Mouse (Mus musculus): ENCODE results near the gene Mif4gd. TPM values are rescaled to one million over a fixed set of nuclear protein-coding genes. Genes with fewer than 3 reads are reported as not detected.

Gene Mif4gd
- polyA plus RNA-seq, 1 experiment, result 3.6 TPM

DNA sequence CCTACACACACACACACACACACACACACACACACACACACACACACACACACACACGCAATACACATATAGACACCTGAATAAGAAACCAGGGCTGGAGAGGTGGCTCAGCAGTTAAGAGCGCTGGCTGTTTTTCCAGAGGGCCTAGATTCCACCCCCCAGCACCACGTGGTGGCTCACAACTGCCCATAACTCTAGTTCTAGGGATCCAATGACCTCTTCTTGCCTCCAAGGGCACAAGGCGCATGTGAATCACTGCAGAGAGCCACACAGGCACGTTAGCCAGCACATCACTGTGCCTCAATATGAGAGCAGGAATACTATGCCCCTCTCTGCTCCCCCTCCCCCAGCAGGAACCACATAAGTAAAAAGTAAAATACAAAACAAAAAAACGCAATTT, 4.1 kb upstream of the Mif4gd start:
- Histone ChIP-seq H3K36me3 (ENCODE audit: control insufficient read depth) (peaks cover 61% of the 10 kb centered on the region), H3K27me3 (ENCODE audit: control insufficient read depth) (no peaks in the 10 kb centered on the region), H3K9me3 (ENCODE audit: control insufficient read depth, low read length) (no peaks in the 10 kb centered on the region), H3K4me3 (replicated peaks) (no peak overlapping the region), H3K4me1 (ENCODE audit: control insufficient read depth) (peaks cover 33% of the 10 kb centered on the region)
- TF ChIP-seq TAL1 (IDR thresholded peaks at IDR 0.05; ENCODE audit: low read length) (no peak), GATA1 (IDR thresholded peaks at IDR 0.05; ENCODE audit: low read length) (no peak)

DNA sequence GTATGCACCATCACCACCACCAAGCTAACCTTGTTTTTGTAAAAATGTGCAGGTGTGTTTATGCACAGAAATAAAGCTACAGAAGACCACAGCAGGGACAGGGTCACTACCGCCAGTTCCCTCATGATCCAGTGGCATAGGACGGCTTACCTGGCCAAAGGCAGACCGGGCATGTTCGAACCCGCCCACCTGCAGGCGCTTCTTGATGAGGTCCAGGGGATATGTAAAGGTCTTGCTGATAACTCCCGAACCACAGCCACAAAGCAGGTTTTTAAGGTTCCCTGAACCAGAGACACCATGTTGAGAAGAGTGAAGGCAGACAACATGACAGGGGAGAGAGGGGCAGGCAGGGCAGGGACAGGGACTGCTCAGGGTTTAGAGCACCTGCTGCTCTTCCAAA, 3.6 kb upstream of the Mif4gd start:
- H3K4me1 ChIP-seq (ENCODE audit: control insufficient read depth), result peaks cover 38% of the 10 kb centered on the region
- H3K27me3 ChIP-seq (ENCODE audit: control insufficient read depth), result no peaks in the 10 kb centered on the region
- peaks cover 63% of the 10 kb centered on the region for H3K36me3 ChIP-seq (ENCODE audit: control insufficient read depth)
- no peak overlapping the region for H3K4me3 ChIP-seq (replicated peaks)
- H3K9me3 ChIP-seq (ENCODE audit: control insufficient read depth, low read length), result no peaks in the 10 kb centered on the region
- no peak for TF ChIP-seq GATA1 (IDR thresholded peaks at IDR 0.05; ENCODE audit: low read length)
- TF ChIP-seq TAL1 (IDR thresholded peaks at IDR 0.05; ENCODE audit: low read length), result no peak

DNA sequence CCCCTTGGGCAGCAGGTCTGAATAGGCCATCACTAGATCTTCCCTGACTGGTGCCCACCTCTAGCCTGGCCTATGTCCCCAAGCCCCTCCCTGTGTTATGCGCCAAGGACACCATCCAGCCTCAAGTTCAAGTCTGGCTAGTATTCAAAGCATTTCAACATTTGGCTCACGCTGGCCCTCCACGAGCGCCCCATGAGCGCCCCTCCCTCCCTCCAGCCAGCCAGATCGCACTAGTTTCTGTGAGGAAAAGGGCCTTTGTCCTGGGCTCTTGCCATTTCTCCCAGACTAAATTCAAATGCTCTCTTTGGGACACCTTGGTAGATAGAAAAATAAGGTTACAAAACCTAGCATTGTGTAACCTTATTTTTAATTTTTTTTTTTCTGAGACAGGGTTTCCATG, 3.1 kb upstream of the Mif4gd start:
- TF ChIP-seq GATA1 (IDR thresholded peaks at IDR 0.05; ENCODE audit: low read length) (no peak), TAL1 (IDR thresholded peaks at IDR 0.05; ENCODE audit: low read length) (no peak)
- peaks cover 63% of the 10 kb centered on the region for H3K36me3 ChIP-seq (ENCODE audit: control insufficient read depth)
- H3K4me3 ChIP-seq (replicated peaks), result no peak overlapping the region
- H3K4me1 ChIP-seq (ENCODE audit: control insufficient read depth), result peaks cover 43% of the 10 kb centered on the region
- H3K9me3 ChIP-seq (ENCODE audit: control insufficient read depth, low read length), result no peaks in the 10 kb centered on the region
- H3K27me3 ChIP-seq (ENCODE audit: control insufficient read depth), result no peaks in the 10 kb centered on the region

DNA sequence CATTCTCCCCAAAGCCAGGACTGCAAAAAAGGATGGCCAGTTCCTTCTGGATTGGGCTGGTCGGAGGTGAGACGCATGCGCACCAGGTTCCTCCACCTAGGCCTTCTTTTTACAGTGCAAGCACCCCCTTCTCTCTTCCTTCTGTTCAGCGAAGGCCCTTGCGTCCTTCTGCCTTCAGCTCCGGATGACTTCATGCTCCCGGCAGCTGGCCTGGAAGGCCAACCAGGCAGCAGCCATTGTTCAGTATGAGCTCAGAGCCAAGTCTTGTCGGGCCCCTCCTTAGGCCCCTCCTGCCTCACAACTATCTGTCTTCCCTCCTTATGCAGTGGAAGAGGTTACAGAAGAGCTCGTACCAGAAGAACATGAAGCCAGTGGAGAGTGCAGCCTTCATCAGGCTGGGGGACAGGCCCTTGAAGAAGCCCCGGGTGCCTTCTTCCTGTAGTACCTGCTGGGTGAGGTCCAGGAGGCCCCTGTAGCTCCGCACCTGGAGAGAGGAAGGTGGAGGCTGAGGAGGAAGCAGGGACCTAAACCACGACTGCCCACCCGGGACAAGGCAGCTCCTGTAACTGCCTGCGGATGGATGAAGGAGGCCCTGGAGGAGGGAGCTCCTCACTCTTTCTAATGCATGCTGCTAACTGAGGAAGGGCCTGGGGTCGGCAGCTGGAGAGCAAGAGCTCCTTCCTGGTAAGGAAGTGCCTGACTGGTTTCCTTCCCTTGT, 2.5 kb upstream of the Mif4gd start:
- no peak for TF ChIP-seq GATA1 (IDR thresholded peaks at IDR 0.05; ENCODE audit: low read length)
- TF ChIP-seq TAL1 (IDR thresholded peaks at IDR 0.05; ENCODE audit: low read length), result no peak
- H3K4me3 ChIP-seq (replicated peaks), result no peak overlapping the region
- no peaks in the 10 kb centered on the region for H3K27me3 ChIP-seq (ENCODE audit: control insufficient read depth)
- H3K4me1 ChIP-seq (ENCODE audit: control insufficient read depth), result peaks cover 44% of the 10 kb centered on the region
- peaks cover 61% of the 10 kb centered on the region for H3K36me3 ChIP-seq (ENCODE audit: control insufficient read depth)
- no peaks in the 10 kb centered on the region for H3K9me3 ChIP-seq (ENCODE audit: control insufficient read depth, low read length)

DNA sequence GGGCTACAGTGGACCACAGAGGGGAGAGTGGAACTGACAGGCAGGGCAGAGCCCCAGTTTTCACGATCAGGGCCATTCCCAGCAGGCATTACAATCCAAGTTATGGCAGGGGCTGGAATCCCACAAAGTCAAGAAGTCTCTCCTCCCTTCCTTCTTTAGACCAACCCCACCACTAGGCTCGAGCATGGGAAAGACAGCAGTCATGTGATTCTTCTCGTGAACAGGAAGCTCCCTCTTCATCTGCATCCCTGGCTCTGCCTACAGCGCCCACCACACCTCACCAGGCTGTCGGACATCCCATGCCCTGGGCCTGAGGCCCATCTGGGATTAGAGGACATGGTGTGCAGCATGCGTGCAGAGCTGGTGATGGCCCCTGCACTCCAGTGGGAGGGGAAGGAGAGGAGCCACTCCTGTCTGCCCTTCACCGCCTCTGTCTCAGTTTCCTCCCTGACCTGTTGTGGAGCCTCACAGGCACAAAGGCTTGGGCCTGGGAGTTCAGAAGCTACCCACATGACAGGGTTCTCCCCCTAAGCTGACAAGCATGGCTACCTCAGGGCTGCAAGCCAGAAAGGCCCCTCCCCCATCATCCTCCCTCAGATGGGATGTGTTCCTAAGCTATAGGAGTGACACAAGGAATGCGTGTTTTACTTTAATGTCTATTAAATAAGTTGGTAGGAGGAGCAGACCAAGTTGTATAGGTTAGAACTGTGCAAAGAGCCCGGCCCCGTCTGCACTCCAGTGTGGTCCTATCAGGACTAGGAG, 1.8 kb upstream of the Mif4gd start:
- no peak for TF ChIP-seq GATA1 (IDR thresholded peaks at IDR 0.05; ENCODE audit: low read length)
- TF ChIP-seq TAL1 (IDR thresholded peaks at IDR 0.05; ENCODE audit: low read length), result no peak
- H3K27me3 ChIP-seq (ENCODE audit: control insufficient read depth), result no peaks in the 10 kb centered on the region
- H3K4me3 ChIP-seq (replicated peaks), result no peak overlapping the region
- H3K9me3 ChIP-seq (ENCODE audit: control insufficient read depth, low read length), result no peaks in the 10 kb centered on the region
- peaks cover 48% of the 10 kb centered on the region for H3K4me1 ChIP-seq (ENCODE audit: control insufficient read depth)
- H3K36me3 ChIP-seq (ENCODE audit: control insufficient read depth), result peaks cover 62% of the 10 kb centered on the region

DNA sequence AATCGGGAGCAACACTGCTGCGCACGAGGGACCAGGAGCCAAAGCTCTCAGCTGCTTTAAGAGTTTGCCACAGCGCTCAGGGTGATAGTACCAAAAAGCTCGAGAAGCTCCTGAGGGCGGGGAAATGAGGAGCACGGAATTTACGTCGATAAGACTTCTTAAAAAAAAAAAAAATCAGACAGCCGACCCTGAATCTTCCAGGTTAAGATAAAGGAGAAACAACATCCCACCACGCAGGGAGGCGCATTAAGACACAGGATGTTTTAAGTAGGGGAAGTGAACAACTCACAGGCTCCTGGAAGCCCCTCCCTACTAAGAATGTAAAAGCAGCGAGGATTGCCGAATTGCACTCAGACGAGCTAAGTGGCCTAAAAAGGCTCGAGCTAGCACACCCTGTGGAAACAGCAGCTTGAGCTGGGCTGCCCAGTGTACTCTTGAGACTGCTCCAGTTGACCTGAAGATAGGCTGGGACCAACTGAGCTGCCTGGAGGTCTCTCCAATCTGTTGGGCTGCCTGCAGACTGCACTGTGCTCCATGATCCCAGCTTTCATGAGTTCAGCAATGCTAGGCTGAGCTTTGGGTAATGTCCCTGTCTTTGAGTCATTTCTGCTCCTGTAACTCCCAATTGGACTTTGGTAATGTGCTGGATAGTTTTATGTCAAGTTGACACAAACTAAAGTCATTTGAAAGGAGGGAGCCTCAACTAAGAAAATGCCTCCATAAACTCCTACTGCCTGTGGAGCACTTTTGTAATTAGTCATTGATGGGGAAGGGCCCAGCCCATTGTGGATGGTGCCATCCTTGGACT, 573 bp upstream of the Mif4gd start:
- Histone ChIP-seq H3K36me3 (ENCODE audit: control insufficient read depth) (peaks cover 65% of the 10 kb centered on the region), H3K9me3 (ENCODE audit: control insufficient read depth, low read length) (no peaks in the 10 kb centered on the region), H3K4me3 (replicated peaks) (peak overlapping the region; percentile 83), H3K27me3 (ENCODE audit: control insufficient read depth) (no peaks in the 10 kb centered on the region), H3K4me1 (ENCODE audit: control insufficient read depth) (peaks cover 54% of the 10 kb centered on the region)
- TF ChIP-seq TAL1 (IDR thresholded peaks at IDR 0.05; ENCODE audit: low read length) (no peak), GATA1 (IDR thresholded peaks at IDR 0.05; ENCODE audit: low read length) (no peak)

DNA sequence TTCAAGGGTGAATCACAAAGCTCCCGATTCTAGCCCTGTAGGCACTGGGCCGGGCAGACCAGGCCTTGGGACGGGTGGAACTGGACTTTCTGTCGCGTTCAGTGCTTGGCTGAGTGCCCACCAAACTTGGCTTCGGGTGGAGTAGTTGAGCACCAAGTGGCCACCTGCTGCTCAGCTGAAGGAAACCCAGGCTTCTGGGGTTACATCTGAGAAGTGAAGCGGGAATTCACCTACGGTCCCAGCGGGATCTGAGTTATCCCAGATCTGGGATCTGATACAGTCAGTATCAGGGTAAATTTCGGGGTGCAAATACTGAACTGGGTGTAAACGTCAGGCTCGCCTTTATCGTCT, 735 bp downstream of the Mif4gd start:
- Histone ChIP-seq H3K9me3 (ENCODE audit: control insufficient read depth, low read length) (no peaks in the 10 kb centered on the region), H3K36me3 (ENCODE audit: control insufficient read depth) (peaks cover 68% of the 10 kb centered on the region), H3K4me3 (replicated peaks) (peak overlapping the region; percentile 83), H3K4me1 (ENCODE audit: control insufficient read depth) (peaks cover 50% of the 10 kb centered on the region), H3K27me3 (ENCODE audit: control insufficient read depth) (no peaks in the 10 kb centered on the region)
- TF ChIP-seq GATA1 (IDR thresholded peaks at IDR 0.05; ENCODE audit: low read length), result no peak
- TF ChIP-seq TAL1 (IDR thresholded peaks at IDR 0.05; ENCODE audit: low read length), result no peak

DNA sequence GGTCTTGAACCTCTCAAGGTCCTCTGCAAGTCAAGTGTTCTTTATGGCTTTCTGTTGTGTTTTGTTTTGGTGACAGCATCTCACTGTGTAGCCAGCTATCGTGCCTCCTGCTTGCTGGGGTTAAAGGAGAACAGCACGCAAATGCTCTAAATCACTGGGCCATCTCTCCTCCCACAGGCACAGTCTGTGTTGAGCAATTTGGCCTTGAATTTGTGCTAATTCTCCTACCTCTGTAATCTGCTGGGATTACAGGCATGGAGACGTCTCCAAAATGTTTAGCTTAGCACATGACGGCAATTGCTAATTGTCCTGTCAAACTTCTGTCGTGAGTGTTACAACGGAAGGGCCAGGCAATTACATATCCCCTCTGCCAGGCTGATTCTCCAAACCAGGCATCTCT, 1.6 kb downstream of the Mif4gd start:
- H3K27me3 ChIP-seq (ENCODE audit: control insufficient read depth), result no peaks in the 10 kb centered on the region
- TF ChIP-seq TAL1 (IDR thresholded peaks at IDR 0.05; ENCODE audit: low read length) (no peak), GATA1 (IDR thresholded peaks at IDR 0.05; ENCODE audit: low read length) (no peak)
- peaks cover 52% of the 10 kb centered on the region for H3K4me1 ChIP-seq (ENCODE audit: control insufficient read depth)
- H3K36me3 ChIP-seq (ENCODE audit: control insufficient read depth), result peaks cover 73% of the 10 kb centered on the region
- no peaks in the 10 kb centered on the region for H3K9me3 ChIP-seq (ENCODE audit: control insufficient read depth, low read length)
- peak overlapping the region; percentile 83 for H3K4me3 ChIP-seq (replicated peaks)

DNA sequence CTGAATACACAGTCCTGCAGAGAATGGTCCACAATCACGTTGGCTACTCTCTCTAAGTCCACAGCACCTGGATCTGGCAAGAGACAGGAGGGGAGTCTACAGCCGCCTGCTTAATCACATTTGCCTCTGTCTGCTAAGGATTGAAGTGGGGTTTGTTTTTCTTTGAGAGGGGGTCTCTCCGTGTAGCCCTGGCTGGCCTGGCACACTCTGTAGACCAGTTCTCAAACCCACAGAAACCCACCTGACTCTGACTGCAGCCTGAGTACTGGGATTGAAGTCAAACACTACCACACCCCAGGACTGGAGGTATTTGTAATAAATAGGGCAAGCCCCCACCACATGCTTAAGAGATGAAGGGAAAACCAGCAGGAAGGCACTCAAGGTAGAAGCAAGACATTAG, 3.2 kb downstream of the Mif4gd start:
- Histone ChIP-seq H3K36me3 (ENCODE audit: control insufficient read depth) (peaks cover 73% of the 10 kb centered on the region), H3K4me3 (replicated peaks) (no peak overlapping the region), H3K4me1 (ENCODE audit: control insufficient read depth) (peaks cover 63% of the 10 kb centered on the region), H3K9me3 (ENCODE audit: control insufficient read depth, low read length) (no peaks in the 10 kb centered on the region), H3K27me3 (ENCODE audit: control insufficient read depth) (no peaks in the 10 kb centered on the region)
- TF ChIP-seq TAL1 (IDR thresholded peaks at IDR 0.05; ENCODE audit: low read length) (no peak), GATA1 (IDR thresholded peaks at IDR 0.05; ENCODE audit: low read length) (no peak)

Data from erythroblast, embryonic 14.5 days (primary cell).